Mouse (Mus musculus): Measurements from ENCODE around the gene Hic2.

- TF ChIP-seq POLR2AphosphoS2 (IDR thresholded peaks at IDR 0.05; ENCODE audit: low read length): no peak
- no peak for TF ChIP-seq ZC3H11A (IDR thresholded peaks at IDR 0.05; ENCODE audit: low read depth, low read length)
- no peak for TF ChIP-seq MYC (IDR thresholded peaks at IDR 0.05; ENCODE audit: low read depth, low read length)
- no peak for TF ChIP-seq EP300 (IDR thresholded peaks at IDR 0.05; ENCODE audit: low read depth in 1 of 2, low read length in 2 of 2)
- no peak for TF ChIP-seq CTCF (IDR thresholded peaks at IDR 0.05 in 2 of 3, conservative IDR thresholded peaks at IDR 0.05 in 1 of 3; ENCODE audit: control insufficient read depth in 1 of 3, insufficient read depth in 1 of 3, low read depth in 2 of 3, low read length in 3 of 3, poor library complexity in 1 of 3, severe bottlenecking in 1 of 3)
Measured at GRCm38 (mm10) chr16:17266113-17266512, 32.7 kb downstream of the Hic2 start.
